Mouse (Mus musculus) MEL (cell line): ENCODE measurements around the gene Ccdc96.

Experiments
- CTCF ChIP-seq, 3 experiments: IDR thresholded peaks in 2 of 3; conservative IDR thresholded peaks in 1 of 3; 2 replicates each; pipeline ENCODE4 v1.5.1; 2011 to 2012; ENCODE audit warnings: low read length in 3 of 3, low read depth in 2 of 3, mild to moderate bottlenecking in 2 of 3, improper control_type of control experiment in 1 of 3, inconsistent platforms in 1 of 3, mixed read lengths in 1 of 3, moderate library complexity in 1 of 3; ENCODE audit not compliant: control insufficient read depth in 1 of 3, insufficient read depth in 1 of 3, poor library complexity in 1 of 3, severe bottlenecking in 1 of 3
- ELF1 ChIP-seq: IDR thresholded peaks from 2 replicates; pipeline ENCODE4 v1.6.1; 2014; ENCODE audit warnings: low read depth, mild to moderate bottlenecking, inconsistent platforms, low read length, improper control_type of control experiment, moderate library complexity
- MXI1 ChIP-seq: IDR thresholded peaks from 2 replicates; pipeline ENCODE4 v1.6.1; 2011; ENCODE audit warnings: mild to moderate bottlenecking, low read depth, low read length, improper control_type of control experiment
- TBP ChIP-seq: IDR thresholded peaks from 2 replicates; pipeline ENCODE4 v1.8.0; 2011; ENCODE audit warnings: low read depth, low read length, improper control_type of control experiment
- TCF12 ChIP-seq: IDR thresholded peaks from 2 replicates; pipeline ENCODE4 v1.6.1; 2014; ENCODE audit warnings: low read depth, mild to moderate bottlenecking, inconsistent platforms, low read length, improper control_type of control experiment, moderate library complexity

DNA sequence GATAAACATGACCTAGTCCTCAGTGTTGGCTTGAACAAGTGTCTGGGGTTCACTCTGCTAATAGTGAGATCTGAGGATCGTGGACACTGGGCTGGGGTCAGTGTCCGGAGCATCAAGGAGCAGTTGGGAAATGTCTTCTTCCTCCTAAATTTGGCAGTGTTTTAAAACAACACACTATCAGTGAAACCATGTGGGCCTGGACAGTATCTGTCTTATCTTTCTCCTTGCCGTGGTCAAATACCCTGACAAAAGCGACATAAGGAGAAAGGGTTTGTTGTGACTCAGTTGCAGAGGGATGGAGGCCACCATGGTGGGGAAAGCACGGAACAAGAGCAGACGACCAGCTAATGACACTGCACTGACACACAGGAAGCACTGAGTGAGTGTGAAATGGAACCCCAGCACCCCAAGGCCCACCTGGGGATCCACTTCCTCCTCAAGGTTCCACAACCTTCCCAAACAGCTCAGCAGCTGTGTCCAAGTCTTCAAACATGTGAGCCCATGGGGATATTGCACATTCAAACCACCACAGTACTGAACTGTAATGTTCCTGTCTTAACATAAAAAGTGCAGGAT, 50.2 kb downstream of the Ccdc96 start:
- TF ChIP-seq ELF1 (no peak), TCF12 (peak; percentile 83), MXI1 (0 out of 2 replicates have a peak, but pooled peaks have one; percentile 25), TBP (no peak), CTCF (IDR thresholded peaks at IDR 0.05 in 2 of 3, conservative IDR thresholded peaks at IDR 0.05 in 1 of 3; ENCODE audit: control insufficient read depth in 1 of 3, insufficient read depth in 1 of 3, low read depth in 2 of 3, low read length in 3 of 3, poor library complexity in 1 of 3, severe bottlenecking in 1 of 3) (no peak)
